Comparison of ENCODE assay signal across 22 mouse cellular contexts in genomic region chr14:117662261-117662660, GRCm38 (mm10).
DNase-seq lines count a peak whose midpoint lies in the region; ATAC-seq and TF ChIP-seq lines count a peak whose summit lies in the region.
"Had no signal": no experiment of that assay in that cellular context is flagged by ENCODE, and none has a peak within 500 bp of the region (broad histone marks: within the 10 kb centered on the region; RNA-seq: fewer than 3 reads in every experiment).

No protein-coding gene starts in this region.

- DNase-seq in forebrain, postnatal 0 days: no peak
- DNase-seq in lung, embryonic 14.5 days: peak; percentile 57
- DNase-seq in lung, postnatal 25 days (ENCODE audit: low spot score): no peak
- DNase-seq in lung, postnatal 0 days (ENCODE audit: low spot score): peak; percentile 4
- DNase-seq in lung, postnatal 4 days: no peak
- DNase-seq: adrenal gland, adult 2 months; adrenal gland, postnatal 10 days; adrenal gland, postnatal 25 days; cerebellum, adult 11 months; cerebellum, adult 18-20 months; cerebellum, adult 8-10 months; cerebellum, adult 9-11 months; cerebellum, postnatal 14 days; cerebellum, postnatal 36 days; embryo, embryonic 11 days had no signal

- H3K4me3 ChIP-seq in forebrain, embryonic 13.5 days: no peak overlapping the region
- no peak overlapping the region for H3K4me3 ChIP-seq in forebrain, postnatal 0 days (ENCODE audit: low read depth, low read length)
- no peak overlapping the region for H3K4me3 ChIP-seq in lung, embryonic 14.5 days (ENCODE audit: low read depth, low read length)
- no peak overlapping the region for H3K4me3 ChIP-seq in lung, postnatal 0 days (ENCODE audit: low read depth, low read length)
- H3K4me3 ChIP-seq: embryonic facial prominence, embryonic 12.5 days; embryonic facial prominence, embryonic 15.5 days; erythroblast, embryonic 14.5 days; forebrain, embryonic 10.5 days; forebrain, embryonic 12.5 days; forebrain, embryonic 15.5 days had no signal

- no peak overlapping the region for H3K27ac ChIP-seq in forebrain, embryonic 13.5 days
- no peak overlapping the region for H3K27ac ChIP-seq in forebrain, postnatal 0 days (ENCODE audit: low read depth, low read length)
- no peak overlapping the region for H3K27ac ChIP-seq in lung, embryonic 14.5 days (ENCODE audit: low read depth)
- H3K27ac ChIP-seq in lung, postnatal 0 days (ENCODE audit: low read length): no peak overlapping the region
- H3K27ac ChIP-seq: embryonic facial prominence, embryonic 12.5 days; embryonic facial prominence, embryonic 15.5 days; forebrain, embryonic 10.5 days; forebrain, embryonic 12.5 days; forebrain, embryonic 15.5 days had no signal

- H3K4me2 ChIP-seq in forebrain, embryonic 13.5 days: no peak overlapping the region
- H3K4me2 ChIP-seq in forebrain, postnatal 0 days (ENCODE audit: low read depth): no peak overlapping the region
- H3K4me2 ChIP-seq in lung, embryonic 14.5 days: no peak overlapping the region
- H3K4me2 ChIP-seq in lung, postnatal 0 days (replicated peaks; ENCODE audit: low read depth, low read length): no peak overlapping the region
- H3K4me2 ChIP-seq: embryonic facial prominence, embryonic 12.5 days; embryonic facial prominence, embryonic 15.5 days; forebrain, embryonic 12.5 days; forebrain, embryonic 15.5 days had no signal

- 87% methylated on average over 4 of the region's 4 CpGs for WGBS in forebrain, embryonic 13.5 days
- WGBS in forebrain, postnatal 0 days: 85% methylated on average over 4 of the region's 4 CpGs
- WGBS in lung, embryonic 14.5 days: 45% methylated on average over 4 of the region's 4 CpGs
- WGBS in lung, postnatal 0 days: 60% methylated on average over 4 of the region's 4 CpGs

- ATAC-seq in forebrain, embryonic 13.5 days: 0 out of 2 replicates have a peak, but pooled peaks have one; percentile 57
- no peak for ATAC-seq in forebrain, postnatal 0 days
- ATAC-seq in lung, embryonic 14.5 days (ENCODE audit: insufficient read depth): peak; percentile 78
- ATAC-seq in lung, postnatal 0 days: no peak
- ATAC-seq: forebrain, embryonic 15.5 days had no signal

- no peaks in the 10 kb centered on the region for H3K9me3 ChIP-seq in forebrain, embryonic 13.5 days (replicated peaks)
- no peaks in the 10 kb centered on the region for H3K9me3 ChIP-seq in forebrain, postnatal 0 days (ENCODE audit: low read length)
- no peaks in the 10 kb centered on the region for H3K9me3 ChIP-seq in lung, embryonic 14.5 days (ENCODE audit: low read depth, low read length)
- H3K9me3 ChIP-seq in lung, postnatal 0 days (ENCODE audit: low read length): no peaks in the 10 kb centered on the region
- H3K9me3 ChIP-seq: embryonic facial prominence, embryonic 12.5 days; embryonic facial prominence, embryonic 15.5 days; forebrain, embryonic 10.5 days; forebrain, embryonic 12.5 days; forebrain, embryonic 15.5 days had no signal

- H3K9ac ChIP-seq in forebrain, embryonic 13.5 days: no peak overlapping the region
- no peak overlapping the region for H3K9ac ChIP-seq in forebrain, postnatal 0 days
- H3K9ac ChIP-seq in lung, embryonic 14.5 days: no peak overlapping the region
- no peak overlapping the region for H3K9ac ChIP-seq in lung, postnatal 0 days (replicated peaks; ENCODE audit: low read depth)
- H3K9ac ChIP-seq: embryonic facial prominence, embryonic 12.5 days; embryonic facial prominence, embryonic 15.5 days; forebrain, embryonic 12.5 days; forebrain, embryonic 15.5 days had no signal

- no peak for TF ChIP-seq CTCF in forebrain, postnatal 0 days (IDR thresholded peaks at IDR 0.05; ENCODE audit: low read depth)
- TF ChIP-seq CTCF in lung, embryonic 14.5 days (IDR thresholded peaks at IDR 0.05; ENCODE audit: low read depth): no peak
- no peak for TF ChIP-seq CTCF in lung, postnatal 0 days (IDR thresholded peaks at IDR 0.05)

- H3K36me3 ChIP-seq in forebrain, embryonic 13.5 days (ENCODE audit: poor library complexity, severe bottlenecking): no peaks in the 10 kb centered on the region
- H3K36me3 ChIP-seq in forebrain, postnatal 0 days (ENCODE audit: insufficient read depth): no peaks in the 10 kb centered on the region
- H3K36me3 ChIP-seq in lung, embryonic 14.5 days (ENCODE audit: insufficient read depth): no peaks in the 10 kb centered on the region
- no peaks in the 10 kb centered on the region for H3K36me3 ChIP-seq in lung, postnatal 0 days (ENCODE audit: insufficient read depth, low read length)
- H3K36me3 ChIP-seq: embryonic facial prominence, embryonic 12.5 days; embryonic facial prominence, embryonic 15.5 days; forebrain, embryonic 10.5 days; forebrain, embryonic 12.5 days; forebrain, embryonic 15.5 days had no signal

- H3K4me1 ChIP-seq in forebrain, embryonic 13.5 days: no peaks in the 10 kb centered on the region
- H3K4me1 ChIP-seq in forebrain, postnatal 0 days (ENCODE audit: insufficient read depth): no peaks in the 10 kb centered on the region
- no peaks in the 10 kb centered on the region for H3K4me1 ChIP-seq in lung, embryonic 14.5 days (ENCODE audit: insufficient read depth)
- no peaks in the 10 kb centered on the region for H3K4me1 ChIP-seq in lung, postnatal 0 days (ENCODE audit: insufficient read depth, low read depth, low read length)
- H3K4me1 ChIP-seq: embryonic facial prominence, embryonic 12.5 days; embryonic facial prominence, embryonic 15.5 days; forebrain, embryonic 10.5 days had no signal

- TF ChIP-seq EP300 in lung, postnatal 0 days (IDR thresholded peaks at IDR 0.05): no peak

- H3K27me3 ChIP-seq in forebrain, embryonic 13.5 days: no peaks in the 10 kb centered on the region
- H3K27me3 ChIP-seq in forebrain, postnatal 0 days (ENCODE audit: insufficient read depth, low read length): no peaks in the 10 kb centered on the region
- no peaks in the 10 kb centered on the region for H3K27me3 ChIP-seq in lung, embryonic 14.5 days (ENCODE audit: insufficient read depth, low read length)
- H3K27me3 ChIP-seq in lung, postnatal 0 days (replicated peaks; ENCODE audit: insufficient read depth, low read length): no peaks in the 10 kb centered on the region
- H3K27me3 ChIP-seq: embryonic facial prominence, embryonic 12.5 days; embryonic facial prominence, embryonic 15.5 days; forebrain, embryonic 12.5 days; forebrain, embryonic 15.5 days had no signal

Comparison
In these comparisons a context has a peak if more than half of its experiments do, and no peak if none do; other contexts are left out.
1. ATAC-seq: peak in forebrain, embryonic 13.5 days (single experiment) and lung, embryonic 14.5 days (single experiment); none in forebrain, postnatal 0 days (single experiment) and lung, postnatal 0 days (single experiment).
2. DNase-seq: peak in lung, embryonic 14.5 days (single experiment) and lung, postnatal 0 days (single experiment); none in forebrain, postnatal 0 days (single experiment), lung, postnatal 25 days (single experiment) and lung, postnatal 4 days (0 of 2).